Mouse (Mus musculus) brown adipose tissue, adult 24 weeks (tissue): ENCODE results near the gene Elane. TPM values are rescaled to one million over a fixed set of nuclear protein-coding genes. Genes with fewer than 3 reads are reported as not detected.
A peak's percentile ranks its signal among the peaks of the same experiment; 100 is the strongest.

ENCODE experiments used
- H3K27ac ChIP-seq: fragments of 200-500 bp; replicated peaks from 2 replicates; pipeline ENCODE4 v1.5.1; 2012; ENCODE audit warnings: low read depth, mild to moderate bottlenecking, low read length
- H3K4me1 ChIP-seq: fragments of 200-500 bp; 2 replicates; pipeline ENCODE4 v1.6.1; 2012; ENCODE audit warnings: low read length, mixed read lengths; ENCODE audit not compliant: control insufficient read depth, insufficient read depth, insufficient read length
- H3K4me3 ChIP-seq: fragments of 200-500 bp; 2 replicates; pipeline ENCODE4 v1.5.1; 2012; ENCODE audit warnings: low read depth, mild to moderate bottlenecking, low read length, moderate library complexity; ENCODE audit not compliant: insufficient read depth
- polyA plus RNA-seq: library from polyadenylated mRNA; stranded (reverse); fragments of >200 nt; gene quantifications from 2 replicates; pipeline ENCODE4 v1.2.4, GENCODE M21; 2012; ENCODE audit not compliant: missing spikeins, insufficient read depth, insufficient read length

Gene Elane
- polyA plus RNA-seq, 1 experiment: not detected

- H3K4me3 ChIP-seq: no peak overlapping the region
- peak overlapping the region; percentile 9; the same call in 1 of the 2 replicates for H3K27ac ChIP-seq
- H3K4me1 ChIP-seq: peaks cover 42% of the 10 kb centered on the region
Observed at GRCm38 (mm10) chr10:79933861-79934260, 47.8 kb downstream of the Elane start.

GRCm38 (mm10) chr10:79934272-79934721, 48.2 kb downstream of the Elane start:
- Histone ChIP-seq H3K4me3 (no peak overlapping the region), H3K4me1 (peaks cover 42% of the 10 kb centered on the region), H3K27ac (peak overlapping the region; percentile 9; the same call in 1 of the 2 replicates)

DNA sequence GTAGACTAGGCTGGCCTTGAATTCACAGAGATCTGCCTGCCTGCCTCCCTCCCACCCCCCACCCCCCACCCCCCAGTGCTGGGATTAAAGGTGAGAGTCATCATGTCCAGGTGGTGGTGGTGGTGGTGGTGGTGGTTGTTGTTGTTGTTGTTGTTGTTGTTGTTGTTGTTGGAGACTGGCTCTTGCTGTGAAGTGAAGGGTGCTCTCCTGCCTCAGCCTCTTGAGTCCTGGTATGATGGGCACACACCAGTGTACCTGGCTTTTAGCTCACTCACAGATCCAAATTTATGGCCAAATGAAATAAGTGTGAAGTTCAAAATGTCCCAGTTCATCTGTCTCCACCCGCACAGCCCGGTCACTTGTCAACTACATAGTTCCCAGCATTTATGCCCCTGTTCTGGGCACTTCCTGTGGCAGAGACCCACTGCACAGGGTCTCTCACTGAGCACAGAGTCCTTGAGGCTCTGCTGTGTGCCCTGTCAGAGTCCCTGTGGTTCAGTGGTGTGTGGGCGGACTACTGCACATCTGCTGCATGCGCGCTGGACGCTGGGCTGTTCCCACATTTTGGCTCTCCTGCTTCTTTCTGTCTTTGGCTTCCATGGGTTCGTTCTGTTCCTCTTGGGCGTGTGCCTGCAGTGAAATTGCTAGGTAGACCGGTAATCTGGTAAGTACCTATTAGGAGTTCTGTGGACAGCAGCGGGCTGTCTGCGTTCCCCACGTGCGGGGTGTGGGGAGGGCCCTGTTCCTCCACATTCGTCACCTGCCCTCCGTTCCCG, 48.9 kb downstream of the Elane start:
- peaks cover 40% of the 10 kb centered on the region for H3K4me1 ChIP-seq
- H3K4me3 ChIP-seq: no peak overlapping the region
- H3K27ac ChIP-seq: no peak overlapping the region

GRCm38 (mm10) chr10:79936284-79936910, 50.4 kb downstream of the Elane start:
- H3K4me1 ChIP-seq: peaks cover 40% of the 10 kb centered on the region
- peak overlapping the region; percentile 19; the same call in 1 of the 2 replicates for H3K4me3 ChIP-seq
- H3K27ac ChIP-seq: 0 out of 2 replicates have a peak overlapping the region, but pooled peaks have one; percentile 13

DNA sequence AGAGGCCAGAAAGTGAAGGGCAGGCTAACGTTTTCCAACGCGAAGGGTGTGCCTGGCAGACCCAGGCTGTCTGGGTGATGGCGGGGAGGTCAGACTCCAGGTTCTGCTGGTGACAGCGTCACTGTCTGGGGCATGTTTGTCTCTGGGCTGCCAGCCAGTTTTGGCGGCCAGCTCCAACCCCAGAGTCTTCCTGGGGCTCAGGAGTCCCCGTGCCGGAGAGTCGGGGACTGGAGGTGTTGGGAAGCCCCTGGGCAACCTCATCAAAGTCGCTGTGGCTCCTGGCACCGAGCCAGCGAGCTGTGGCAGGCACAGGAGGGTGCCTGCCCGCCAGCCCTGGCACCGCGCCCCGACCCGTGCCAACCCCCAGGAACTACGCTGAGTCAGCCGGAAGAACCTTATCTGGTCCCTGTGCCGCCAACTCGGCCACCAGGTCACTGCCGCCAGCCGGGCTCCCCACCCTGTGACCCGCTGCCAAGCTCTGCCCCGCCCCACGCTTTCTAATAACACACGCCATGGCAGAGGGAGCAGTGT, 50.9 kb downstream of the Elane start:
- Histone ChIP-seq H3K4me1 (peaks cover 38% of the 10 kb centered on the region), H3K4me3 (peak overlapping the region; percentile 19; the same call in 1 of the 2 replicates), H3K27ac (no peak overlapping the region)

Other genes with a start within 250 kb of the Elane start
- gene Shc2, start 248.3 kb upstream of the Elane start, polyA plus RNA-seq: 0.92 and 1.7 TPM in 2 replicates
- 1.2 TPM in 1 of 2 replicates, not detected in the other for gene Odf3l2, start 240.5 kb upstream of the Elane start, polyA plus RNA-seq
- not detected in 2 replicates for gene Madcam1, start 221.7 kb upstream of the Elane start, polyA plus RNA-seq
- 17.0 and 17.6 TPM in 2 replicates for gene Tpgs1, start 216.9 kb upstream of the Elane start, polyA plus RNA-seq
- 181 and 274 TPM in 2 replicates for gene Cdc34, start 204.1 kb upstream of the Elane start, polyA plus RNA-seq
- not detected in 2 replicates for gene Gzmm, start 197.2 kb upstream of the Elane start, polyA plus RNA-seq
- 495 and 669 TPM in 2 replicates for gene Bsg, start 181.8 kb upstream of the Elane start, polyA plus RNA-seq
- gene Hcn2, start 169.6 kb upstream of the Elane start, polyA plus RNA-seq: 0.52 TPM in 1 of 2 replicates, not detected in the other
- gene Polrmt, start 139.7 kb upstream of the Elane start, polyA plus RNA-seq: 20.1 and 32.1 TPM in 2 replicates
- not detected in 2 replicates for gene Fgf22, start 131.2 kb upstream of the Elane start, polyA plus RNA-seq
- 23.3 and 27.2 TPM in 2 replicates for gene Rnf126, start 119.3 kb upstream of the Elane start, polyA plus RNA-seq
- gene Fstl3, start 109.0 kb upstream of the Elane start, polyA plus RNA-seq: 0.96 and 1.3 TPM in 2 replicates
- gene Prss57, start 95.3 kb upstream of the Elane start, polyA plus RNA-seq: not detected in 2 replicates
- 12.4 and 18.7 TPM in 2 replicates for gene Palm, start 92.7 kb upstream of the Elane start, polyA plus RNA-seq
- not detected in 2 replicates for gene Misp, start 65.3 kb upstream of the Elane start, polyA plus RNA-seq
- gene Ptbp1, start 31.8 kb upstream of the Elane start, polyA plus RNA-seq: 45.6 and 50.5 TPM in 2 replicates
- 1.4 and 1.7 TPM in 2 replicates for gene Prtn3, start 11.8 kb upstream of the Elane start, polyA plus RNA-seq
- gene Plppr3, start 11.6 kb upstream of the Elane start, polyA plus RNA-seq: 1.3 TPM in 1 of 2 replicates, not detected in the other
- 1,172 and 3,758 TPM in 2 replicates for gene Cfd, start 4.6 kb downstream of the Elane start, polyA plus RNA-seq
- gene Med16, start 22.7 kb downstream of the Elane start, polyA plus RNA-seq: 11.2 and 12.9 TPM in 2 replicates
- gene Gm26602, start 24.6 kb downstream of the Elane start, polyA plus RNA-seq: not detected in 2 replicates
- gene Kiss1r, start 30.7 kb downstream of the Elane start, polyA plus RNA-seq: 0.38 and 0.63 TPM in 2 replicates
- gene R3hdm4, start 35.0 kb downstream of the Elane start, polyA plus RNA-seq: 55.0 and 60.7 TPM in 2 replicates
- gene Arid3a, start 40.8 kb downstream of the Elane start, polyA plus RNA-seq: 1.3 and 2.9 TPM in 2 replicates
- 25.6 and 44.7 TPM in 2 replicates for gene Wdr18, start 73.9 kb downstream of the Elane start, polyA plus RNA-seq
- not detected in 2 replicates for gene Grin3b, start 84.5 kb downstream of the Elane start, polyA plus RNA-seq
- gene Tmem259, start 98.1 kb downstream of the Elane start, polyA plus RNA-seq: 69.8 and 75.4 TPM in 2 replicates
- gene Cnn2, start 102.3 kb downstream of the Elane start, polyA plus RNA-seq: 6.4 and 10.3 TPM in 2 replicates
- gene Abca7, start 110.2 kb downstream of the Elane start, polyA plus RNA-seq: 5.1 and 5.4 TPM in 2 replicates
- 1.8 and 2.6 TPM in 2 replicates for gene Arhgap45, start 130.4 kb downstream of the Elane start, polyA plus RNA-seq
- 78.3 and 85.8 TPM in 2 replicates for gene Polr2e, start 153.5 kb downstream of the Elane start, polyA plus RNA-seq
- gene Gpx4, start 160.9 kb downstream of the Elane start, polyA plus RNA-seq: 2,282 and 3,621 TPM in 2 replicates
- 14.3 and 16.2 TPM in 2 replicates for gene Sbno2, start 219.3 kb downstream of the Elane start, polyA plus RNA-seq
- 113 and 121 TPM in 2 replicates for gene Stk11, start 229.6 kb downstream of the Elane start, polyA plus RNA-seq